Comparison of ENCODE assay signal across 17 mouse cellular contexts in the genomic region with DNA sequence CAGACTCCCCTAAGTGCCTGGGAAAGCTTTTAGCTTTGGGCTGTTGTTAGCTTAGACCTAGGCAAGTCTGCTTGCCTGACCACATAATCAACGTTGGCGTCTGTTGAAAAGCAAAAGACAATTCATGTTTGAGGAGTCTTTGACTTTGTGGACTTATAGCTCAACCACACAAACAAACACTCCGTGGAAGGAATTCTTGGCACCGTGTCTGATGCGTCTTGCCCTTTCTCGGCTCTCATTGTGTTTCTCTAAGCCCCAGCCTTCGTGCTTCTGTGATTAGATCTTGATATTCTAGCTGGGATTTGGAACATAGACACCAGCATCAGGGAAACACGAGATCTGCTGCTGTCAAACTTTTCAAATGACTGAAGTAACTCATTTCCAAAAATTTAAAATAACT.
DNase-seq lines count a peak whose midpoint lies in the region; ATAC-seq and TF ChIP-seq lines count a peak whose summit lies in the region.
"Had no signal": no experiment of that assay in that cellular context is flagged by ENCODE, and none has a peak within 500 bp of the region (broad histone marks: within the 10 kb centered on the region; RNA-seq: fewer than 3 reads in every experiment).

No protein-coding gene starts in this region.

- peak overlapping the region; percentile 67 for H3K27ac ChIP-seq in lung, embryonic 14.5 days (ENCODE audit: low read depth)
- 0 out of 2 replicates have a peak overlapping the region, but pooled peaks have one; percentile 44 for H3K27ac ChIP-seq in embryonic facial prominence, embryonic 14.5 days (replicated peaks; ENCODE audit: low read depth, low read length)
- H3K27ac ChIP-seq: hindbrain, embryonic 12.5 days; limb, embryonic 13.5 days; liver, embryonic 15.5 days had no signal

- no peaks in the 10 kb centered on the region for H3K9me3 ChIP-seq in lung, embryonic 14.5 days (ENCODE audit: low read depth, low read length)
- H3K9me3 ChIP-seq in embryonic facial prominence, embryonic 14.5 days (ENCODE audit: control insufficient read depth, low read length): no peaks in the 10 kb centered on the region
- H3K9me3 ChIP-seq: hindbrain, embryonic 12.5 days; limb, embryonic 13.5 days; liver, embryonic 15.5 days had no signal

- no peak overlapping the region for H3K9ac ChIP-seq in lung, embryonic 14.5 days
- H3K9ac ChIP-seq in embryonic facial prominence, embryonic 14.5 days (ENCODE audit: low read depth, low read length): no peak overlapping the region
- H3K9ac ChIP-seq: forebrain, postnatal 0 days; hindbrain, embryonic 12.5 days; limb, embryonic 13.5 days; liver, embryonic 15.5 days had no signal

- no peaks in the 10 kb centered on the region for H3K36me3 ChIP-seq in lung, embryonic 14.5 days (ENCODE audit: insufficient read depth)
- H3K36me3 ChIP-seq in embryonic facial prominence, embryonic 14.5 days (ENCODE audit: control insufficient read depth, insufficient read depth, low read length): no peaks in the 10 kb centered on the region
- H3K36me3 ChIP-seq: hindbrain, embryonic 12.5 days; limb, embryonic 13.5 days; liver, embryonic 15.5 days had no signal

- H3K4me1 ChIP-seq in lung, embryonic 14.5 days (ENCODE audit: insufficient read depth): peaks cover 26% of the 10 kb centered on the region
- peaks cover 56% of the 10 kb centered on the region for H3K4me1 ChIP-seq in embryonic facial prominence, embryonic 14.5 days (ENCODE audit: control insufficient read depth, insufficient read depth, low read length)

- no peak for TF ChIP-seq CTCF in lung, embryonic 14.5 days (IDR thresholded peaks at IDR 0.05; ENCODE audit: low read depth)

- no peaks in the 10 kb centered on the region for H3K27me3 ChIP-seq in lung, embryonic 14.5 days (ENCODE audit: insufficient read depth, low read length)
- H3K27me3 ChIP-seq in embryonic facial prominence, embryonic 14.5 days (replicated peaks; ENCODE audit: control insufficient read depth, insufficient read depth, low read length): no peaks in the 10 kb centered on the region
- H3K27me3 ChIP-seq: hindbrain, embryonic 12.5 days; limb, embryonic 13.5 days; liver, embryonic 15.5 days had no signal

- ATAC-seq in lung, embryonic 14.5 days (ENCODE audit: insufficient read depth): peak; percentile 64; the same call in 1 of the 2 replicates
- peak; percentile 42; the same call in 1 of the 2 replicates for ATAC-seq in embryonic facial prominence, embryonic 14.5 days (ENCODE audit: low read depth)
- ATAC-seq: forebrain, postnatal 0 days had no signal

- H3K4me2 ChIP-seq in lung, embryonic 14.5 days: no peak overlapping the region
- no peak overlapping the region for H3K4me2 ChIP-seq in embryonic facial prominence, embryonic 14.5 days (ENCODE audit: low read depth, low read length)
- H3K4me2 ChIP-seq: hindbrain, embryonic 12.5 days; limb, embryonic 13.5 days; liver, embryonic 15.5 days had no signal

- no peak overlapping the region for H3K4me3 ChIP-seq in lung, embryonic 14.5 days (ENCODE audit: low read depth, low read length)
- H3K4me3 ChIP-seq in embryonic facial prominence, embryonic 14.5 days (ENCODE audit: low read depth, low read length): no peak overlapping the region
- H3K4me3 ChIP-seq: hindbrain, embryonic 12.5 days; limb, embryonic 13.5 days; liver, embryonic 15.5 days had no signal

- WGBS in lung, embryonic 14.5 days: 10% methylated on average over 8 of the region's 8 CpGs
- 31% methylated on average over 8 of the region's 8 CpGs for WGBS in embryonic facial prominence, embryonic 14.5 days

- DNase-seq in lung, embryonic 14.5 days: peak; percentile 86
- DNase-seq in lung, postnatal 25 days (ENCODE audit: low spot score): no peak
- DNase-seq in NIH3T3 (ENCODE audit: low read depth): peak; percentile 37
- DNase-seq in embryonic facial prominence, embryonic 14.5 days (ENCODE audit: low spot score): peak; percentile 91
- peak; percentile 41 to 53 for DNase-seq in lung, postnatal 4 days
- no peak for DNase-seq in cerebellum, adult 9-10 months
- no peak for DNase-seq in ovary, postnatal 14 days (ENCODE audit: low spot score)
- DNase-seq: adrenal gland, adult 8-10 months; cerebellum, adult 2 months; forebrain, postnatal 0 days; gastrocnemius, postnatal 10 days; kidney, adult 9 months; retina, postnatal 1 day; thymus, adult 18-20 months had no signal

Comparison
In these comparisons a context has a peak if more than half of its experiments do, and no peak if none do; other contexts are left out.
1. DNase-seq: peak in lung, embryonic 14.5 days (single experiment), NIH3T3 (single experiment), embryonic facial prominence, embryonic 14.5 days (single experiment) and lung, postnatal 4 days (2 of 2); none in lung, postnatal 25 days (single experiment), cerebellum, adult 9-10 months (single experiment) and ovary, postnatal 14 days (single experiment).